Comparison of ENCODE assay signal across 16 mouse cellular contexts in the genomic region with DNA sequence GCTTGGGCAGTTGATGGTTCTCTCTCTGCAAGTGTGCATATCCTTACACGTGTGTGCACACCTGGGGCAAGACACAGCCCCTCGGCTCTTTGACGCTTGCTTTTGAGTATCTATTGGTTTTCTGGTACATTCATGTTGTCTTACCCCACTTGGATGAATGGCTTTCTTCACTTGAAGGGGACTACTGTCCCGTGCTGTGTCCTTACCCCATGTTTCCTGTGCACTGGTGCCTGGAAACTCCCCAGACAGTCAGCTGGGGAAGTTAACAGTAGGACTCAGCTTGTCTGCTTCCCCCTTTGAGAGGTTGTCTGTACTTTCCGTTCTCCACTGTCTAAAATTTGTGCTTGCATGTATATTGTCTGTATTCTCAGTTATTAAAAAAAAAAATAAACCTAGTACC.
DNase-seq lines count a peak whose midpoint lies in the region; ATAC-seq lines count a peak whose summit lies in the region.
"Had no signal": no experiment of that assay in that cellular context is flagged by ENCODE, and none has a peak within 500 bp of the region (broad histone marks: within the 10 kb centered on the region; RNA-seq: fewer than 3 reads in every experiment).

No protein-coding gene starts in this region.

- H3K4me2 ChIP-seq in kidney, embryonic 15.5 days = no peak overlapping the region
- H3K4me2 ChIP-seq: limb, embryonic 12.5 days; liver, embryonic 15.5 days had no signal

- no peak overlapping the region for H3K9ac ChIP-seq in kidney, embryonic 15.5 days
- H3K9ac ChIP-seq: limb, embryonic 12.5 days; liver, embryonic 15.5 days had no signal

- peak; percentile 13; the same call in 1 of the 2 replicates for ATAC-seq in frontal cortex, adult (ENCODE audit: low TSS enrichment)
- ATAC-seq in common myeloid progenitor, adult 5-6 weeks (replicated peaks; ENCODE audit: low read depth, poor library complexity, severe bottlenecking) = peak; percentile 66; the same call in 1 of the 2 replicates
- ATAC-seq in kidney, embryonic 15.5 days (replicated peaks; ENCODE audit: low FRiP score) = no peak
- ATAC-seq: forebrain, embryonic 14.5 days; lung, postnatal 0 days; midbrain, embryonic 16.5 days; Patski had no signal

- no peaks in the 10 kb centered on the region for H3K9me3 ChIP-seq in kidney, embryonic 15.5 days (replicated peaks)
- H3K9me3 ChIP-seq: limb, embryonic 12.5 days; liver, embryonic 15.5 days; megakaryocyte, embryonic 14.5 days had no signal

- 59% methylated on average over 5 of the region's 5 CpGs for WGBS in kidney, embryonic 15.5 days

- H3K36me3 ChIP-seq in splenic B cell, adult 2 months (ENCODE audit: control insufficient read depth, insufficient read depth, low read length, poor library complexity, severe bottlenecking) = no peaks in the 10 kb centered on the region
- no peaks in the 10 kb centered on the region for H3K36me3 ChIP-seq in kidney, embryonic 15.5 days
- H3K36me3 ChIP-seq: limb, embryonic 12.5 days; liver, embryonic 15.5 days had no signal

- no peak overlapping the region for H3K27ac ChIP-seq in kidney, embryonic 15.5 days
- H3K27ac ChIP-seq: limb, embryonic 12.5 days; liver, embryonic 15.5 days had no signal

- no peak overlapping the region for H3K4me3 ChIP-seq in kidney, embryonic 15.5 days (replicated peaks)
- H3K4me3 ChIP-seq: limb, embryonic 12.5 days; liver, embryonic 15.5 days; megakaryocyte, embryonic 14.5 days had no signal

- peaks cover 32% of the 10 kb centered on the region for H3K4me1 ChIP-seq in kidney, embryonic 15.5 days
- H3K4me1 ChIP-seq: liver, embryonic 15.5 days had no signal

- DNase-seq in frontal cortex, postnatal 10 days (ENCODE audit: low spot score in 2 of 2) = no peak
- DNase-seq in layer of hippocampus, adult 9-11 months = peak; percentile 55
- DNase-seq in layer of hippocampus, postnatal 10 days (ENCODE audit: low spot score in 2 of 2) = no peak
- DNase-seq in splenic B cell, adult 2 months (ENCODE audit: low read depth, low spot score) = peak; percentile 21
- DNase-seq in adrenal gland, adult 8-10 months = no peak
- DNase-seq: cerebellum, postnatal 10 days had no signal

- no peaks in the 10 kb centered on the region for H3K27me3 ChIP-seq in splenic B cell, adult 2 months (ENCODE audit: control insufficient read depth, insufficient read depth, low read length, poor library complexity, severe bottlenecking)
- H3K27me3 ChIP-seq in kidney, embryonic 15.5 days = no peaks in the 10 kb centered on the region
- H3K27me3 ChIP-seq: limb, embryonic 12.5 days; liver, embryonic 15.5 days; Patski had no signal

Comparison
In these comparisons a context has a peak if more than half of its experiments do, and no peak if none do; other contexts are left out.
1. DNase-seq: peak in layer of hippocampus, adult 9-11 months (single experiment) and splenic B cell, adult 2 months (single experiment); none in frontal cortex, postnatal 10 days (0 of 2), layer of hippocampus, postnatal 10 days (0 of 2) and adrenal gland, adult 8-10 months (single experiment).